Mouse (Mus musculus) megakaryocyte progenitor cell, adult 5-6 weeks (primary cell): ENCODE results near the gene Tpte. TPM values are rescaled to one million over a fixed set of nuclear protein-coding genes. Genes with fewer than 3 reads are reported as not detected.

ENCODE experiments used
- ATAC-seq: replicated peaks from 2 replicates; pipeline ENCODE4 v1.8.0; 2016; ENCODE audit warnings: mild to moderate bottlenecking, moderate TSS enrichment, inconsistent platforms; ENCODE audit not compliant: poor library complexity
- total RNA-seq, 2 experiments: library from RNA; stranded (forward) in 1 of 2; stranded (reverse) in 1 of 2; fragments of 157-497, 149-512 nt in 1 of 2; fragments of 200-1000 nt in 1 of 2; gene quantifications; 2 replicates each; pipeline versions ENCODE4 v1.2.3 to v1.2.4; 2015 to 2017

Gene Tpte
- total RNA-seq, 2 experiments from 2014 or later = not detected

GRCm38 (mm10) chr8:22376311-22376710 is 93.1 kb downstream of the Tpte start:
- no peak for ATAC-seq

GRCm38 (mm10) chr8:22376903-22377302 is 93.7 kb downstream of the Tpte start:
- ATAC-seq = peak; percentile 99

- no peak for ATAC-seq
Observed at GRCm38 (mm10) chr8:22380934-22381333, 97.7 kb downstream of the Tpte start.

DNA sequence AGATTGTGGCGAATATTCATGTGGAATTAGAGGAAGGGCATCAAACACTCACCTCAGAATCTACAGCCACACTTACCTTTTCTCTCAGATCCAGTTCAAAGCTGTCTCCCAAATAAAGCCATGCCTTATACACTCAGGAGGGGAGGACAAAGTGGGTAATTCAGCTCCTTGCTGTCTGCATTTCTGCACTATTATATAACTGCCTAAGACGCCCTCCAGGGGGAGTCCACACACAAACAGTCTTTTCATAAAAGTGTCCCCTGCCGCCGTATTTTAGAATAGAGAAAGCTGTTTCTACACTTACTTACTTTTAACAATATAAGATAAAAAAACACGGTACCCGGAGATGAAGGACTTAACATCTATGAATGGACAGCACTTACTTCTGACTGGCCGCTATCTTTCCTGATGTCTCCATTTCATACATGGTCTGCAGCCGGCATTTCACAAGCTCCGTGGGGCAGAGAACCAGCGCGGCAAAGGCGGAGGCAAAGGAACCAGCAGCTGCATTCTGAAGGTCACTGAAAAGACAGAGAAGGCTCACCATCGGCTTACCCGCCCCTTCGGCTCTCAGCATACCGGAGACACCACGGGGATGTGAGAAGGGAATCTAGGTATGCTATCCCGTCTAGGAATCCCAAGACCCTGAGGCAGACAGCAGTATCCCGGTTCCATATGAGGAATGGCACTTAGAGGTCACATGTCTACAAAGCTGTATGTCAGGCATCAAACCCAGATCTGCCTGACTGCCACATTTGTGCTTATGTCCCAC is 99.8 kb downstream of the Tpte start:
- 0 out of 2 replicates have a peak, but pooled peaks have one; percentile 46 for ATAC-seq

DNA sequence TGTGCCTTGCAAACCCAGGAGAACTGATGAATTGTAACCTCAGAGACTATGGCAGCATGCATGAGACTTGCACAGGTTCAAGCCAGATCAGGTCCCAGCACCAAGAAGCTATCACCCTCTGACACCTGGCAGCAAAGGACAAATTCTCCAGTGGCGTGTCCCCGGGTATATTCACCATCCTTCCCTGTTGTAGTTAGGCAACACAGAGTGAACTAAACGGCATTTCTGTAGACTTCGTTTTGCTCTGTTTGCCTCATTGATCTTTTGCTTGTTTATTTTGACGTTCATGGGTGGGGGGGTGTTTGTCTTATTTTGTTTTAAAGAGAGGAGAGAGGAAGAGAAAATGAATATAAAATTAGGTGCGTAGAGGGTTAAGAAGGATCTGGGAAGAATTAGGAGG is 101.9 kb downstream of the Tpte start:
- no peak for ATAC-seq

- no peak for ATAC-seq
Observed at GRCm38 (mm10) chr8:22389874-22390273, 106.6 kb downstream of the Tpte start.

DNA sequence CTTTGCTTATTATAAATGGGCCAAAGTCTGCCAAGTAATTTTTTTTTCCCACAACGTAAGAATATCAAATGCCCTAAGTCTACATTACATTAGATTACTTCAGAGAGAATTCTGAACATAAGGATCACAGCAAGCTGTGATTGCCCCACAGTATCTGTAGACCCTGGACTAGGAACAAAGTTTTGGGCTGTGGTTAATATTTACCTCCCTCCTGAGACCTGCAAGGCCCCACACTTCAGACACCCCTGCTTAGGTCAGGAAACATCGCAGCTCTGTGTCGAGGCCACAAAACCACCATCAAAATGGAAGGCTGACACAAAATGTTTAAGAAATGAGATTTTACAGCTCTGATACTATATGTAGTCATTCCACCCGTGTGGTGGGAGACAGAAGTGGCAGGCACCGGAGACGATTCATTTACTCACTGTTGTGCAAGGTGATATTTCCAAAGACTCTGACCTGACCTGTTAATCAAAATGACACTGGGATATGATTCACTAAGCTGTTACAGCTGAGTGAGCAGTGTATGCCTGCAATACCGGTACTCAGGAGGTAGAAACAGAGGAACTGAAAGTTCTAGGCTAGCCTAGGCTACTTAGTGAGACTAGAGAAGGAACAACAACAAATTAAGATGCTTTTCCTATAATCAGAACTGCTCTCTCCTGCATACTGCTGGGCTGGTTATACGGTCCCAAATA is 107.7 kb downstream of the Tpte start:
- ATAC-seq = peak; percentile 58

- ATAC-seq = no peak
Observed at GRCm38 (mm10) chr8:22394471-22394870, 111.2 kb downstream of the Tpte start.

DNA sequence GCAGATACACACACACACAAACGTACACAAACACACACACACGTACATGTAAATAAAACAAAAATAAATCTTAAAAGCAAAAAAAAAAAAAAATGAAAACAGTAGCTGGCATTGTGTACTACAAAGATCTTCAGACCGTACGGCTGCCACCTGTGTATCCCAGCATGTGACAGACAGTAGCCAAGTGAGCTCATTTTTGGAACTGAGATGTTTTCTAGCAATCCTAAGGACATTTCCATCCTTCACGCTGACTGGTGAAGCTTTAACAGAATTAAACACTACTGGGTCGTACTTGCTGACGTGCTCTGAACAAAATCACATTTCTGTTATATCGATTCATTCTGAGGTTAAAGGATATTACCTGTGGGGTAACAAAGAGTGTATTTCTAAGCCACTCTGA is 112.0 kb downstream of the Tpte start:
- no peak for ATAC-seq

GRCm38 (mm10) chr8:22397811-22398141 is 114.5 kb downstream of the Tpte start:
- peak; percentile 14 for ATAC-seq

- ATAC-seq = peak; percentile 89
Observed at GRCm38 (mm10) chr8:22398142-22398951, 115.1 kb downstream of the Tpte start, which contains the start of gene Slc25a15. Gene Slc25a15, minus strand, starts transcription at chr8:22398597.

GRCm38 (mm10) chr8:22399285-22399880 is 116.1 kb downstream of the Tpte start:
- ATAC-seq = no peak

DNA sequence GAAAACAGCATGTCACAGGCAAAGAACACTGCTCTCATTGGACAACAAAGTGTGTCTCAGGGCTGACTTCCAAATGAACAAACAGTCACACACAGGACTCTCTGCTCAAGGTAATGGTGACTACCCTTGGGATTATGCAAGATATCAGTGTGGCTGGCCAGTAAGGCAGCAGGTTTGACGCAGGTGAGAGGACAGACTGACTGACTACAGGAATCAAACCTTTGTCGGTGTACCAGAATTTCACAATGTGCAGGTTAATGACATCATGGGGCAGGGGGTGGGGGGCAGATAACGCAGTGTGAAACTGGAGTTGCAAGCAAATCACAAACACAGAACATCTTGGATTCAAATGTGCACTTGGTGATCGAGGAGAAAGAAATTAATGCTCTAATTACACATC is 117.4 kb downstream of the Tpte start:
- ATAC-seq = no peak

GRCm38 (mm10) chr8:22403235-22403634 is 120.0 kb downstream of the Tpte start:
- no peak for ATAC-seq

DNA sequence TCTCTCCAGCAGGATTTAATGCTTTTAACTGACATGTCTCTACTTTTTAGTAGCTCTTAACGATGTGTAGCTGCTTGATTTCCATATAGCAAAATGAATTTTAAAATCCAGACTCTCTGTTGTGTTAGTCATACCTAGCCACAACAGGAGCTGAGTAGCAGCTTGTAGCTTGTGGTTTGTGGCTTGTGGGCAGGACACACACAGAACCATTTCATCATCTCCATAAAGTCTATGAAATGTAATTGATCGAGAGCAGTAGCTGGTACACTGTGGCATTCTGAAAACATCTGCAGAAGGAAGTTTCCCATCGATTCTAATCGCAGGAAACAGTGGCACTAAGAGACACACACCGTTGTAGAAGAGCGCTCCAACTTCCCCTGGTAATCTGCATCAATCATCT is 122.5 kb downstream of the Tpte start:
- ATAC-seq = peak; percentile 97

DNA sequence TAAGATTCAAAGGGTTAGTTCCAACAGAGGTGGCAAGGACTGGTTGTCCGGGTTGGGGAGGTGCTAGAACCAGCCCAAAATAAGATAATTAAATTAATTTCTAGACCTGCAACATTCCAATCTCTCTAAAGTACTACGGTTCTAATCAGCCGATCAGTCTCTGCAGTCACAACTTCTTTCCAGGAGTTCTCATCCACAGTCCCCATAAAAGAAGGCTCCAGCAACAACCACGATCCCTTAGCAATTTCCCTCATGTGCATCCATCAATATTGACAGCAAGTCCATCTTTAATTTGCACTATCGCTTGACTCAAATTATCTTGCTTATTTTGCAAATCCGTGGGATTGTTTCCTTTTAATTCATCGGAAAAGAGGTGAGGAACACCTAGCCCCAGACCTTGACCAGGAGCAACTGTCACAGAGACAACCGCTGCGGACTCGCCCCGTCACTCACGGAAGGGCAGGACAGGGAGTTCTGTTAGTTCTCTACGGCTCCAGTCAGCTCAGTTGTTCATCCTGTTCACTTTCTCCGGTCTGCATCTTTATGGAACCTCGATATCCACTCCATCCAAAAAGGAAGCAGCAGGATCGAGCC is 127.5 kb downstream of the Tpte start:
- peak; percentile 47 for ATAC-seq

GRCm38 (mm10) chr8:22411282-22411702 is 128.1 kb downstream of the Tpte start, which contains the start of gene Mrps31:
Gene Mrps31, plus strand, starts transcription at chr8:22411361.
- ATAC-seq = peak; percentile 94

DNA sequence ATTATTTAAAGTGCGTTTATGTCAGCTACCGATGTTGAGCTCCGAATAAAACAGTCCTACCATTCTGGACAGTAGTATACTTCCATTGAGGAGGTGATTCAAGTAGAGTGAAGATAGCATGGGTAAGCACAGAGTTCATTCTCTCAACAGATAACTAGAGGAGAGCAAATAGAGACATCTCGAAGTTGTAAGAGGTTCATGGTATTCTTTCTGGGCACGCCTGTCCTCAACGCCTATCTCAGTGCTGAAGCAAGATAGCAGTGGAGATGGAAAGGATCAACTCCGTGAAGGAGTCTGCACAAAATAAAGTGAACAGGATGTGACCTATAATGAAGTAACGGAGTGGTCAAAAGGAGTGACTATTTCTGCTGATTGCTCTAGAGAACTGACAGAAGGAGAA is 128.7 kb downstream of the Tpte start:
- 0 out of 2 replicates have a peak, but pooled peaks have one; percentile 7 for ATAC-seq
